Mouse (Mus musculus) monocyte, adult 2 months (primary cell): ENCODE measurements at regions not wholly inside any gene's neighbourhood (a gene's known extent, or its start where the extent isn't known, plus 50 kb on each side); places are given as distances from the start of the nearest gene placed in this dataset.

Source experiments
- DNase-seq, 2 experiments: peaks; one replicate each; pipeline ENCODE4 v3.0.0; 2022; ENCODE audit warnings: low spot score in 2 of 2, low read depth in 1 of 2

GRCm38 (mm10) chr17:45292883-45293282, 140.7 kb downstream of the Cdc5l start:
- DNase-seq, result no peak

- DNase-seq, result no peak
Measured at GRCm38 (mm10) chr17:45291052-45291451, 142.5 kb downstream of the Cdc5l start.

GRCm38 (mm10) chr17:45285621-45286189, 147.8 kb downstream of the Cdc5l start:
- no peak for DNase-seq

GRCm38 (mm10) chr17:45281554-45281953, 152.0 kb downstream of the Cdc5l start:
- no peak for DNase-seq

- no peak for DNase-seq
Measured at GRCm38 (mm10) chr17:45279811-45280205, 153.7 kb downstream of the Cdc5l start.

GRCm38 (mm10) chr17:45279075-45279810, 154.3 kb downstream of the Cdc5l start:
- DNase-seq, result no peak

- DNase-seq, result no peak
Measured at GRCm38 (mm10) chr17:45277516-45277915, 156.0 kb downstream of the Cdc5l start.

- DNase-seq, result no peak
Measured at GRCm38 (mm10) chr17:45276686-45277405, 156.7 kb downstream of the Cdc5l start.

GRCm38 (mm10) chr17:45274894-45275293, 158.6 kb downstream of the Cdc5l start:
- no peak for DNase-seq

- no peak for DNase-seq
Measured at GRCm38 (mm10) chr17:45266776-45267175, 166.8 kb downstream of the Cdc5l start.

GRCm38 (mm10) chr17:45265587-45265986, 167.9 kb downstream of the Cdc5l start:
- no peak for DNase-seq

GRCm38 (mm10) chr17:45264434-45264833, 169.1 kb downstream of the Cdc5l start:
- DNase-seq, result no peak

- DNase-seq, result no peak
Measured at GRCm38 (mm10) chr17:45260421-45260820, 173.1 kb downstream of the Cdc5l start.

GRCm38 (mm10) chr17:45258007-45258406, 175.5 kb downstream of the Cdc5l start:
- DNase-seq, result no peak

GRCm38 (mm10) chr17:45252593-45253230, 180.8 kb downstream of the Cdc5l start:
- DNase-seq, result no peak

GRCm38 (mm10) chr17:45251034-45251730, 182.4 kb downstream of the Cdc5l start:
- DNase-seq, result peak in 1 of 2 experiments; percentile 14

GRCm38 (mm10) chr17:45250450-45250849, 183.1 kb downstream of the Cdc5l start:
- no peak for DNase-seq

- no peak for DNase-seq
Measured at GRCm38 (mm10) chr17:45247142-45248137, 186.1 kb downstream of the Cdc5l start.

- DNase-seq, result no peak
Measured at GRCm38 (mm10) chr17:45244870-45245269, 188.7 kb downstream of the Cdc5l start.

- no peak for DNase-seq
Measured at GRCm38 (mm10) chr17:45243103-45243502, 190.4 kb downstream of the Cdc5l start.
